Comparison of ENCODE assay signal across 9 mouse cellular contexts in genomic region chr8:70565561-70565960, GRCm38 (mm10). TPM values are rescaled to one million over a fixed set of nuclear protein-coding genes. Genes with fewer than 3 reads are reported as not detected.
DNase-seq lines count a peak whose midpoint lies in the region; ATAC-seq lines count a peak whose summit lies in the region.
"Had no signal": no experiment of that assay in that cellular context is flagged by ENCODE, and none has a peak within 500 bp of the region (broad histone marks: within the 10 kb centered on the region; RNA-seq: fewer than 3 reads in every experiment).

No protein-coding gene starts in this region.

- no peak overlapping the region for H3K27ac ChIP-seq in kidney, embryonic 15.5 days

- H3K9me3 ChIP-seq in kidney, embryonic 15.5 days (replicated peaks), result no peaks in the 10 kb centered on the region

- peaks cover 52% of the 10 kb centered on the region for H3K4me1 ChIP-seq in kidney, embryonic 15.5 days

- H3K9ac ChIP-seq in kidney, embryonic 15.5 days, result no peak overlapping the region

- DNase-seq in kidney, adult 11 months, result peak; percentile 62
- DNase-seq in brain, adult 2 months (ENCODE audit: low read depth, low spot score), result peak; percentile 42
- DNase-seq in heart, postnatal 4 days, result peak; percentile 79
- DNase-seq in layer of hippocampus, postnatal 10 days (ENCODE audit: low spot score in 2 of 2), result no peak
- DNase-seq in layer of hippocampus, postnatal 14 days (ENCODE audit: low spot score in 2 of 2), result no peak
- DNase-seq in cerebellum, adult 11 months, result no peak
- DNase-seq: layer of hippocampus, adult 9-11 months had no signal

- H3K4me2 ChIP-seq in kidney, embryonic 15.5 days, result no peak overlapping the region

- no peak overlapping the region for H3K4me3 ChIP-seq in kidney, embryonic 15.5 days (replicated peaks)

- WGBS in kidney, embryonic 15.5 days, result 64% methylated on average over 3 of the region's 3 CpGs

- no peaks in the 10 kb centered on the region; the same call in 1 of the 2 replicates for H3K36me3 ChIP-seq in kidney, embryonic 15.5 days

- no peak for ATAC-seq in kidney, embryonic 15.5 days (replicated peaks; ENCODE audit: low FRiP score)
- peak; percentile 23; the same call in 1 of the 2 replicates for ATAC-seq in neutrophil, adult 5-6 weeks (ENCODE audit: extremely low read depth, insufficient number of reproducible peaks, low FRiP score, poor library complexity, severe bottlenecking)

- H3K27me3 ChIP-seq in kidney, embryonic 15.5 days, result no peaks in the 10 kb centered on the region

RNA-seq across cellular contexts. Expression of gene Ell, which starts 26.3 kb away (rescaled TPM):
- polyA plus RNA-seq in kidney, embryonic 15.5 days (2015; fragmentation: Nextera tagmentation; extraction: Ambion mirVana), result 20.3 and 23.8 TPM in 2 replicates
- 10 to 100 TPM; 16.7 to 17.6 TPM for total RNA-seq in heart, postnatal 4 days (2021)
- 38.8 and 40.6 TPM in 2 replicates for total RNA-seq in neutrophil, adult 5-6 weeks (2017)
- total RNA-seq in layer of hippocampus, postnatal 10 days (2021), result 10 to 100 TPM; 15.8 to 16.4 TPM
- total RNA-seq in layer of hippocampus, postnatal 14 days (2021), result 10 to 100 TPM; 18.7 TPM

RNA-seq across cellular contexts. Expression of gene Isyna1, which starts 28.6 kb away (rescaled TPM):
- polyA plus RNA-seq in kidney, embryonic 15.5 days (2015; fragmentation: Nextera tagmentation; extraction: Ambion mirVana), result 180 and 198 TPM in 2 replicates
- 10 to 100 TPM; 38.9 to 41.6 TPM for total RNA-seq in heart, postnatal 4 days (2021)
- 51.3 and 51.4 TPM in 2 replicates for total RNA-seq in neutrophil, adult 5-6 weeks (2017)
- 10 to 100 TPM; 56.5 to 57.8 TPM for total RNA-seq in layer of hippocampus, postnatal 10 days (2021)
- 10 to 100 TPM; 38.8 to 46.1 TPM for total RNA-seq in layer of hippocampus, postnatal 14 days (2021)

RNA-seq across cellular contexts. Expression of gene Kxd1, which starts 37.8 kb away (rescaled TPM):
- 58.5 and 64.5 TPM in 2 replicates for polyA plus RNA-seq in kidney, embryonic 15.5 days (2015; fragmentation: Nextera tagmentation; extraction: Ambion mirVana)
- total RNA-seq in heart, postnatal 4 days (2021), result 10 to 100 TPM; 67.5 to 76.9 TPM
- total RNA-seq in neutrophil, adult 5-6 weeks (2017), result 47.4 and 51.6 TPM in 2 replicates
- 10 to 100 TPM; 33.1 to 35.3 TPM for total RNA-seq in layer of hippocampus, postnatal 10 days (2021)
- total RNA-seq in layer of hippocampus, postnatal 14 days (2021), result 10 to 100 TPM; 39.5 to 40.3 TPM

RNA-seq across cellular contexts. Expression of gene Fkbp8, which starts 38.0 kb away (rescaled TPM):
- polyA plus RNA-seq in kidney, embryonic 15.5 days (2015; fragmentation: Nextera tagmentation; extraction: Ambion mirVana), result 295 and 322 TPM in 2 replicates
- 100 to 1,000 TPM; 204 to 207 TPM for total RNA-seq in heart, postnatal 4 days (2021)
- 185 and 192 TPM in 2 replicates for total RNA-seq in neutrophil, adult 5-6 weeks (2017)
- total RNA-seq in layer of hippocampus, postnatal 10 days (2021), result 100 to 1,000 TPM; 337 to 361 TPM
- 100 to 1,000 TPM; 412 to 417 TPM for total RNA-seq in layer of hippocampus, postnatal 14 days (2021)

RNA-seq across cellular contexts. Expression of gene Ssbp4, which starts 43.1 kb away (rescaled TPM):
- 135 and 145 TPM in 2 replicates for polyA plus RNA-seq in kidney, embryonic 15.5 days (2015; fragmentation: Nextera tagmentation; extraction: Ambion mirVana)
- 10 to 100 TPM; 73.8 to 78.5 TPM for total RNA-seq in heart, postnatal 4 days (2021)
- 31.3 and 45.8 TPM in 2 replicates for total RNA-seq in neutrophil, adult 5-6 weeks (2017)
- total RNA-seq in layer of hippocampus, postnatal 10 days (2021), result 100 to 1,000 TPM; 225 to 240 TPM
- total RNA-seq in layer of hippocampus, postnatal 14 days (2021), result 100 to 1,000 TPM; 253 to 259 TPM

Comparison
In these comparisons a context has a peak if more than half of its experiments do, and no peak if none do; other contexts are left out.
1. DNase-seq: peak in kidney, adult 11 months (single experiment), brain, adult 2 months (single experiment) and heart, postnatal 4 days (single experiment); none in layer of hippocampus, postnatal 10 days (0 of 2), layer of hippocampus, postnatal 14 days (0 of 2) and cerebellum, adult 11 months (single experiment).